Mouse (Mus musculus): Measurements from ENCODE around the gene Abhd11.
"Not testable (repeated sequence)": the region's sequence is repeated elsewhere in the genome, so short reads cannot be mapped to it uniquely, and the experiment has no call there.

Gene Abhd11

DNA sequence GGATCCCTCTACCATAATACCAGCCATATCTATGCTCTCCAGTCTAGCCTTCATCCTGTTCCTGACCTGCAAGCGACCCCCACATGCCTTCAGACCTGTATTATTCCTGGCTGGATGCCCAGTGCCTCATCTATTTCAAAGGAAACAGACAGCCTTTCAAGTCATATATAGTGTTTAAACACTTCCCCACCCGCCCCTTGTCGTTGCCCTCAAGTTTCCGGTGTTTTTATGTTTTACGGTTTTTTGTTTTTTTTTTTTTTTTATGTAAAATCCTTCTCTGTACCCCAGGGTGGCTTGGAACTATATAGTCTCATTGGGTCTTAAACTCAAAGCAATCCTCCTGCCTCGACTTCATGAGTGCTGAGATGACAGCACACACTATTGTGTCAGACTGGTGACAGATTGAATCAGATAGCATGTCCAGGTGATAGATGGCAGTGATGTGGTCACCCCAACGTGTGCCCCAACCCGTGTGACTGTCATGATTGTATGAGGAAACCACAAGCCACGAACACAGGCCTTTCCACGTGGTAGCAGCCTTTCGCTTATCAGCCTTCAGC, 15.8 kb downstream of the Abhd11 start:
- DNase-seq = no peak

DNA sequence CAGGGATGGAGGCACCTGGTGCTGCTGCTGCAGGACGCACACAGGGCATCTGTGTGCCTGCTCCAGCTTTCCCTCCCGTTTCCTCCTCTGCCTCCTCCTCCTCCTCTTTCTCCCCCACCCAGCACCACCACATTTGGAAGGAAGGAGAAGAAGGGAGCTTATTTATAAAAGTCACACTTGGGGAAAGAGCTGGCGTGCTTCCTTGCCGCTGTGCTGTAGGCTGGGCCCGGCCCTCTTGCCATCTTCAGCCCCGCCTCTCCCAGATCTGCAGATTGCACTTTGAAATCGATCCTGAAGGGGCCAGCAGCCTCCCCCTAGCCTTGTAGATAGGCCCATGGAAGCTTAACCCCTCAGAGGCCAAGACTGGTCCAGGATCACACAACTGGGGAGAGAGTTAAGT, 16.9 kb downstream of the Abhd11 start:
- no peak for DNase-seq

DNA sequence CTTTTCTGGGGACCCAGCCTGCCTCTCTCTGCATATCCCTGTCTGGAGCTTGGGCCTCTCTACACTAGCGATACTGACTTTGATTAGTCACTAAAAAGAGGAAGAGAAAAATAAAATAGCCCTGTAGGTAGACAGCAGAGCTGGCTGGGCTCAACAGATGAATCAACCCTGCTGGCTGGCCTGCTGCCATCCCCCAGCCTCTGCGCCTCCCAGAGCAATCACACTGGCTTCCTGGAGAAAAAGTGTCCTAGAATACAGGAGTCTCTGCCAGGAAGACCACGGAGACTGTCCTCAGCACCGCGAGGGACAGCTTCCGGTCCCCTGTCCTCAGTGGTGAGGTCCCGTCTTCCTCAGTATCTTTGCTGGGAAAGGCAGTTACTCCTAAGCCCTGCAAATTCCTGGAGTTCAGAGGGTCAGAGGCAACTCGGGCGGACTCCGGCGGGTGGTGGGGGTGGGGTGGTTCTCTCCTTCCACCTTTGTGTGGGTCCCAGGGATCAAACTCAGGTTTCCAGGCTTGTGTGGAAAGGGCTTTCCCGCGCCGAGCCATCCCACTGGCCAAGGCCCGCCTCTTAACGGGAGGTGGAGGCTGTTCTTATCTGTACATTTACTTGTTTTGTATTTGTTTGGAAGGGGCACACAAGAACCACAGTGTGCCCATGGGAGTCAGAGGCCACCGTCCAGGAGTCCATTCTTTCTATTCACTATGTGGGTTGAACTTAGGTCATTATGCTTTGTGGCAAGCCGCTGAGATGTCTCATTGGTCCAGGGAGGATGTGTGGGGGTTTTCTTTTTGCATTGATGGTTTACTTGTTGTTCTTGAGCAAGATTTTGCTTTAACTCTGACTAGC, 20.3 kb downstream of the Abhd11 start:
- peak; percentile 63 for DNase-seq

DNA sequence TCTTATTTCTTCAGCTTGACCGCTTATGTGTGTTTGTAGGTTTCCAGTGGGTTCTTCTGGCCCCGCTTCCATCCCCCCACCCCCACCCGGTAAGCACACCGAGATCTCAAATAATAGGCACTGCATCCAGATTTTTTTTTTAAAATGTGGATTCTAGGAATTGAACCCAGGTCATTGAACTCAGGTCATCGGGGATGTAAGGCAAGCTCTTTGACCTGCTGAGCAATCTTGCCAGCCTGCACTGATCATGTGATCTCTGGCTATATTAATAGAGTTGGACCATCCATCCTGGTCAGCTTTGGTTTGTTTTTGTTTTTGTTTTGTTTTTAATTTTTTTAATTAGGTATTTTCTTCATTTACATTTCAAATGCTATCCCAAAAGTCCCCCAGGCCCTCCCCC, 23.6 kb downstream of the Abhd11 start:
- no peak for DNase-seq

DNA sequence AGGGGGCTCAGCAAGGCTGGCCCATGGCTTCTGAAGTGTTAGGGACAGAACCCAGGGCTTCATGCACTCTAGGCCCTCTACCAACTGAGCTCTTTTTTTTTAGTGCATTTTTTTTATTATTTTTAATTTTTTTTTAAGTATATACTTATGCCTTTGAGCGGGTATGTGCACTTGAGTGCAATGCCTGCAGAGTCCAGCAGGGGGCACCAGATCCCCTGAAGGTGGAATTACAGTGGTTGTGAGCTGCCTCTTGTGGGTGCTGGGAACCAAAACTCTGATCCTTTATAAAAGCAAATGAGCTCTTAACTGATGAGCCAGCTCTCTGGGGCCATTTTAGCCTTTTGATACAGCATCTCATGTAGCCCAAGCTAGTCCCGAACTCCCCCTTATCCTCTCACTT, 25.6 kb downstream of the Abhd11 start:
- DNase-seq = no peak

DNA sequence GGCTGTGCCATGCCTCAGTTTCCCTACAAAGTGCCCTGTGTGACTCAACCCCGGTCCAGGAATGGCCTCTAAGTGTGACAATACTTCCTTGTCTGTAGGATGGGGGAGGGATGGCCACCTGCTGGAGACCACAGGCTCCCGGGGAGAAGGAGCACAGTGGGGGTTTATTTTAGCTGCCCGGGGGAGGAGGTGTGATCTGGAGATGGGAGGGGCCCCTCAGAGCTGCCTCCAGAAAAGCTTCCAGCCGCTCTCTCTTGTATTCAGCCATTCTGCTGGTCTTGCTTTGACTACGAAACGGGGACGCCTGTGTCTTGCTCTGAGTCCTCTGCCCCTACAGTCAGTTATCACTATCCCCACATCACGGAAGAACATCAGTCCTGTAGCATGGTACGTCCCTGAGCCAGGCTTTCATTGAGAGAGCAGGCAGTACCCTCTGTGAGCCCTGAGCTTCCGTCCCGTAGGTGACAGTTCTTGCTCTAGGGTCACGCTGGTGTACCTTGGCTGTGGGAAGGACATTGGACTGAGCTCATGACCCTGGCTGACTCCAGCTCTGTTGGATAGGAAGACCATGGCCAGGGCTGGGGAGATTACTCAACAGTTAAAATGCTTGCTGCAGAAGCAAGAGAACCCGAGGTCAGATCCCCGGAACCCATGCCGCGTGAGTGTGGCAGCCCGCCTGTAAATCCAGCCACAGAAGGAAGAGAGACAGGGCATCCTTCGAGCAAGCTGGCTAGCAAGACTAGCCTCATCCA, 26.8 kb downstream of the Abhd11 start:
- no peak for DNase-seq

DNA sequence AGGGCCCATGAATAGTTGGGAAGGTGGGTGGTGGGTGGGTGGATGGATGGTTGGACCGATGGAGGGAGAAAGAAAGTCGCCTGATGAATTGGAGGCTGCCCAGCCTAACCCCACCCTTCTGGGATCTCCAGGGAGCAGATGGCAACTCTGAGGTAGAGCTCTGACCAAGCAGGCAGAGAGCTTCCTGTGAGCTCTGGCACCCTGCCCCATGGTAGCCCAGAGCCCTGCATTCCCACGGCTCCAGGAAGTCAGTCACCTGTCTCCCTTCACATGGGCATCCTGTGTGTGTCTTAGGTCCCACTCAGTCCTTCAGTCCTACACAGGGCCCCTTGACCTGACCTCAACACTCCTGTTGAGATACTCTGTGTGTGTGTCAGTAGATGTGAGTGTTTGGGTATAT, 29.0 kb downstream of the Abhd11 start:
- no peak for DNase-seq

DNA sequence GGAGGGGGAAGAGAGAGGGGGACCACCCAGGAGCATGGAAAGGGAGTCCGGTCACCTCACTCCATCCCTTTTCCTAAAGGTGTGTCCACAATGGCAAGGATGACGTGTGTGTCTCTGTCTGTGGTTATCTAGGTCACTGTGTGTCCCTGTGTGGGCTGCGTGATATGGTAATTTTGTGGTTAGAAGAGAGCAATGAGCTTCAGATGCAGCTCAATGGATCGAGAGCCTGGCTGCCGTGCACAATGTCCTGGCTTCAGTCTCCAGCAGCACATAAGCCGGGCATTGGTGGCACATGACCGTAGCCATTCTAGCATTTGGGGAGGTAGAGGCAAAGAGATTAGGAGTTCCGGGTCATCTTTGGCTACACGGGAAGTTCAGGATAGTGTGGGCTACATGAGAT, 30.6 kb downstream of the Abhd11 start:
- no peak for DNase-seq

DNA sequence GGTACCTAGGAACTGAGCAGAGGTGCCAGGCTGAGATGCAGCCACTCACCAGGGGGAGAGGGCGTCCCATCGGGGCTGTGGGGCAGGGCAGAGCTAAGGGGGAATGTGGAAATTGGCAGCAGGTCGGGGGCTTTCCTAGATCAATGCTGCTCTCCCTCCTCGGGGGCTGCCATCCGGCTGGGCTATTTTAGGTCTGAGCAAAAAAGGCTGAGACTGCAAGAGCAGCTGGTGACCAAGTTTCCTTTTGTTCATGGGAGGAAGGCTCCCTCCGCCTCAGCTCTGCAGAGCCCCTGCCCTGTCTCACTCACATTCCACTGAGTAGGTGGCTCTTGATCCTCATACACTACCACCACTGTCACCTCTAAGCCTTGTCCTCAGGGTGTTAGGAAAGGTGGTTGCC, 31.1 kb downstream of the Abhd11 start:
- DNase-seq = no peak

DNA sequence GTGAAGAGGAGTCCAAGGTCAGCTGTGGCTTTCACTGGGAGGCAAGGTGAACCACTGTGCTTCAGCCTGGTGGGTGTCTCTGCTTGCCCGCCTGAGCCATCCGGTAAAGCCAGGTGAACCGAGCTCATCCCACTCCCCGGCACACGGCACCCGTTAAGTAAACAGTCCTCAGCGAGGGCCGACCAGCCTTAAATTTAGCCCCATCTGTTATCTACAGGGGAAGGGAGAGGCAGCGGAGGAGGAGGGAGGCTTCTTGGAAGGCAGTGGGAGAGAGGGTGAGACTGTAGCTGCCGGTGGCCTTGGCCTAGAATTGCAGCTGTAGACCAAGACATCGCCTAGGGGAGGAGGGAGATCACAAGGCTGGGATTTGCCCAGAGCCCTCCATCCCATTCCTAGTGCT, 31.8 kb downstream of the Abhd11 start:
- DNase-seq = no peak

DNA sequence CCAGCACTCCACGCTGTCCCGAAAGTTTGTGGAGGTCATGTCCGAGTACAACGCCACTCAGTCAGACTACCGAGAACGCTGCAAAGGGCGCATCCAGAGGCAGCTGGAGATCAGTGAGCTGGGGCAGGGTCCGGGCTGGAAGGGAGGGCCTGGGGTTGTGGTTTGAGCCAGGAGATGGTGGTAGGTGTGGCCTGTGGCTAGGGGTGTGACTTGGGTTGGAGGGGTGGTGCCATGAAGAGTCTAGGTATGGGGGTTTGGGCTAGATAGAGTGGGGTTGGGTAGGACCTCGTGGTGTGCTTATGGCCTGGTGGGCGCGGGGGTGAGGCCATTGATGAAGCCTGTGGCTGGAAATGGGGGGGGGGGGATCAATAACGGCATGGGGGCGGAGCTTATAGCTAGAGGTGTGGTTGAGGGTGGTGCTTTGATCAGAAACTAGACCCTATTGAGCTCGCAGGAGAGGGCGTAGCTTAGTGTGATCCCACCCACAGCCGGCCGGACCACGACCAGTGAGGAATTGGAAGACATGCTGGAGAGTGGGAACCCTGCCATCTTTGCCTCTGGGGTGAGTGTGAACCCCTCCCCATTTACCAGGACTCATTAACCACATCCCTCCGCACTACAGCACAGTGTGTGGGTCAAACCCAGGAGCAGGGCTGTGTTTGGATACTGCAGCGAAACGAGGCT, 33.3 kb downstream of the Abhd11 start:
- DNase-seq = no peak

DNA sequence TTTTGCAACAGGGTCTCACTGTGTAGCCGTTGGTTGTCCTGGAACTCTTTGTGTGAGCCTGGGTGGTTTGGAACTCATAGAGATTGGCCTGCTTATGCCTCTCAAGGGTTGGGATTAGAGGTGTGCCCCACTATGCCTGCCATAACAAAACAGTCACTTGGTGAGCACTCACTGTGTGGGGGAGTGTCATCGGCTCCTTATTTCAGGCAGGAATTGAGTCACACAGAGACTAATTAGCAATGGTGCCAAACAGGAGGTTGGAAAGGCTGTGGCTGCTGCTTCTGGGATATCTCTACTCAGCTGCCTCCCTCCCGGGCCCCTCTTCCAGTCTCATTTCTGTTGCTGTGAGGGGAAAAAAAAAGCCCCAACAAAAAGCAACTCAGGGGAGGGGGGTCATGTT, 35.6 kb downstream of the Abhd11 start:
- no peak for DNase-seq

DNA sequence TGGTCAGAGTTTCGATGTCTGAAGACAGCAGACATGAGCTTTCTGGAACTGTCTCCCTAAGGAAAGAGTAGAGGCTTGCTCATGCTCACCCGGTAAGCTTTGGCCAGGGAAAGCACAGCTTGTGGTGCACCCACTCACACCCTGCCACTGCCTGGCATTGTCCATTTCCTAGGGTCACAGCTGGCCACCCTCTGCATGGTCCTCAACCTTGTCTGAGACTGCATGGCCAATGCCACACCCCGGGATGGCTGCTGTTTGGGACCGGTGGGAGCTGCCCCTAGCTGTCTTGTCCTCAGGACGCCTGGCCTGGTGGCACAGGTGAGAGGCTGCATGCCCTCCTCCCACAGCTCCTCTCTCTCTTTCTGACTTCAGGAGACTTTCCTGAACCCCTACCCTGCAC, 39.6 kb downstream of the Abhd11 start:
- no peak for DNase-seq

DNA sequence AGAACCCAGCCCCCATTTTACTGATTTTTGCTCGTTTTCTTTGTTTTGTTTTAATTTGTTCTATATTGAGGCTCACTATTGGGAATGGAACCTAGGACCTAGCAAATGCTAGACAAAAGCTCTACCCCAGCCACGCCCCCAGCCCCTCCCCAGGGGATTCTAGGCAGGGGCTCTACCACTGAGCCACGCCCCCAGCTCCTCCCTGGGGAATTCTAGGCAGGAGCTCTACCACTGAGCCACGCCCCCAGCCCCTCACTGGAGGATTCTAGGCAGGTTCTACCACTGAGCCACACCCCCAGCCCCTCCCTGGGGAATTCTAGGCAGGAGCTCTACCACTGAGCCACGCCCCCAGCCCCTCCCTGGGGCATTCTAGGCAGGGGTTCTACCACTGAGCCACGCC, 40.3 kb downstream of the Abhd11 start:
- not testable (repeated sequence) for DNase-seq

DNA sequence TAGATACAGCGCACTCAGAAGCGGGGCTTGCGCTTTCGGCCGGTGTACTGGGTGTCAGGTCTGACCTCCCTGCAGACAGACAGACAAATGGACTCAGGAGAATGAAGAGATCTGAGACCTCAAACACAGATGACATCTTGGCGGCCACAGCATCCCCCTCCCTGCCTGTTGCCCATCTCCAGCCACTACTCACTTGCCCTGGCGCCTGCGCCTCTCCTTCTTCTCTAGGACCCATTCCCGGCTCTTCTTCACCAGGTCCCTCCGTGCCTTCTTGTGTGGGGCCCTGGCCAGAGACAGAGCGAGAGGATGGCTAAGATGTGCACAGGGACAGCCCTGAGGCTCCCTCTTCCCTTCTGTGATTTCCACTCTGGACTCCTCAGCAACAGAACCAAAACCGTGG, 44.4 kb downstream of the Abhd11 start:
- DNase-seq = no peak
